Mouse (Mus musculus) midbrain, embryonic 14.5 days (tissue): ENCODE results near the gene Chrdl2. TPM values are rescaled to one million over a fixed set of nuclear protein-coding genes. Genes with fewer than 3 reads are reported as not detected.

Source experiments
- ATAC-seq: fragments of 200-750 bp; cut with Nextera tagmentation; 2 replicates; pipeline ENCODE4 v1.8.0; 2017; ENCODE audit warnings: moderate number of reproducible peaks, moderate library complexity; ENCODE audit not compliant: low FRiP score, low TSS enrichment
- DNase-seq: peaks from one replicate; pipeline ENCODE4 v3.0.0-alpha.2; 2015
- H3K27ac ChIP-seq: fragments of 300-500 bp; sonication (generic); replicated peaks from 2 replicates; pipeline ENCODE4 v1.5.1; 2014; ENCODE audit warnings: mild to moderate bottlenecking, low read depth, low read length, moderate library complexity
- H3K27me3 ChIP-seq: fragments of 300-500 bp; sonication (generic); 2 replicates; pipeline ENCODE4 v1.6.1; 2014; ENCODE audit warnings: low read length, control low read depth, mixed read lengths; ENCODE audit not compliant: control insufficient read depth, insufficient read depth
- H3K36me3 ChIP-seq: fragments of 300-500 bp; sonication (generic); 2 replicates; pipeline ENCODE4 v1.6.1; 2014; ENCODE audit warnings: low read length, control low read depth; ENCODE audit not compliant: control insufficient read depth, insufficient read depth
- H3K4me1 ChIP-seq: fragments of 300-500 bp; sonication (generic); 2 replicates; pipeline ENCODE4 v1.6.1; 2014; ENCODE audit warnings: mild to moderate bottlenecking, antibody characterized with exemption, low read length, control low read depth; ENCODE audit not compliant: control insufficient read depth, insufficient read depth
- H3K4me2 ChIP-seq: fragments of 300-500 bp; sonication (generic); 2 replicates; pipeline ENCODE4 v1.6.1; 2014; ENCODE audit warnings: mild to moderate bottlenecking, low read length, moderate library complexity
- H3K4me3 ChIP-seq: fragments of 300-500 bp; sonication (generic); replicated peaks from 2 replicates; pipeline ENCODE4 v1.5.1; 2014; ENCODE audit warnings: low read depth, low read length
- H3K9ac ChIP-seq: fragments of 300-500 bp; sonication (generic); replicated peaks from 2 replicates; pipeline ENCODE4 v1.6.1; 2014; ENCODE audit warnings: mild to moderate bottlenecking, low read length, moderate library complexity
- H3K9me3 ChIP-seq: fragments of 300-500 bp; sonication (generic); 2 replicates; pipeline ENCODE4 v1.6.1; 2016; ENCODE audit warnings: low read length, control low read depth, mixed read lengths; ENCODE audit not compliant: control insufficient read depth
- WGBS: fragments of 180-500 bp; shearing (Covaris S2); extraction: QIAGEN DNeasy Blood & Tissue Kit; methylation state at CpG from one replicate; pipeline ENCODE4 v1.1.7; 2014; 5-methylcytosine and 5-hydroxymethylcytosine counted together
- polyA plus RNA-seq: library from polyadenylated mRNA; unstranded; fragments of >200 nt; fragmentation: Nextera tagmentation; extraction: Ambion mirVana; gene quantifications from 2 replicates; pipeline ENCODE4 v1.2.1, GENCODE M21; 2014

Gene Chrdl2
- polyA plus RNA-seq, 1 experiment from 2014 or later: not detected

DNA sequence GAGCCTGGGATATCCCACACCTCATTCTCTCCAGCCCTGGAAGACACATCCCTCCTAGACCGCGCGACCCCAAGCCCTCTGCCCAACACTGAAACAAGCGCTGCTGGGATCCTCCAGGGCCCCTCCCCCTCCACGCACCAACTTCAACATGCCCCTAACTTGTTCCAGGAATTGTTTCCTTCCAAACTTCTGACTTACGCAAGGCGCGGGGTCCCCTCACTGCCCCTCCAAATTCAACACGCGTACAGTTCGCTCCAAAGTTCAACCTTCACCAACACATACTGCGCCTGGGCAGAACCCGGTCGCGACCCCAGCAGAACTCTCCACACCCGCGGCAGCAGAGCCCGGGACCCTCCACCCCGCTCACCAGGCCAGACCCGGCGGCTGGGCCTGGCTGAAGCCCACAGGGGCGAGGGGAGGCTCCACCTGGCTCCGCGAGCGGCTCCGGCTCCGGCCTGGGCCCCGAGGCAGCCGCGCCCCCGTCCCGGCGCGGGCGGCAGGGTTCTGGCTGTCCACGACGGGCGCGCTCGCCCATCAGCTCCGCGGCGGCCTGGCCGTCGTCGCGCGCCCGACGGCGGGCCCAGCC is 26.3 kb upstream of the Chrdl2 start:
- Histone ChIP-seq H3K36me3 (no peaks in the 10 kb centered on the region), H3K27ac (peak overlapping the region; percentile 97), H3K4me2 (peak overlapping the region; percentile 81), H3K4me1 (peaks cover 17% of the 10 kb centered on the region), H3K9me3 (no peaks in the 10 kb centered on the region), H3K9ac (peak overlapping the region; percentile 95), H3K4me3 (peak overlapping the region; percentile 91), H3K27me3 (no peaks in the 10 kb centered on the region)
- peak; percentile 73 for ATAC-seq
- WGBS: 0% methylated on average over 49 of the region's 51 CpGs
- DNase-seq: peak; percentile 69

DNA sequence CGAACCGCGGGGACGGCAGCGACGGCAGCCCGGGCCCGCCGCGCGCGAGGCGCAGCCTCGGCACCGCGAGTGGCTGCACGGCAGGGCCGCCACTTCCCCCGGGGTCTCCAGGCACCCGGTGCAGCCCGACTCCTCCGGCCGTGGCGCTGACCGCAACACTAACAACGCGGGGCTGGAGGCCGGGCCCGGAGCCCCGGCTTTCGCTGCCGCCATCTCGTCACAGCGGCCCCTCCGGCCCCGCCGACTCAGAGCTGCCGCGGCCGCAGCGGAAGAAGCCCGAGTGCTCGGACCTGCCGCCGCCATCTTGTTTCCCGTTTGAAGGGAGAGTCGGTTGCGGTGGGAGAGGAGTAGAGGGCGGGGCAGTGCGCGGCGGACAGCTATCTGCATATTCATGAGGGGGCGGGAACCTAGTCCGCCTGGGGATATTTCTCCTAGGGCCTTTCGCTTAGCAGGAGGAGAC is 25.8 kb upstream of the Chrdl2 start, which contains the start of gene Rnf169:
TSS of gene Rnf169 (minus strand) at position 317 of the 460 bp plus-strand sequence.
- ATAC-seq (peak; percentile 96), DNase-seq (peak; percentile 96)
- Histone ChIP-seq H3K36me3 (no peaks in the 10 kb centered on the region), H3K4me2 (peak within 1 kb of the TSS; percentile 81), H3K9me3 (no peaks in the 10 kb centered on the region), H3K27me3 (no peaks in the 10 kb centered on the region), H3K9ac (peak within 1 kb of the TSS; percentile 95), H3K4me3 (peak within 1 kb of the TSS; percentile 91), H3K27ac (peak within 1 kb of the TSS; percentile 97), H3K4me1 (peaks cover 16% of the 10 kb centered on the region)
- under 1% methylated on average over 55 of the region's 55 CpGs for WGBS

DNA sequence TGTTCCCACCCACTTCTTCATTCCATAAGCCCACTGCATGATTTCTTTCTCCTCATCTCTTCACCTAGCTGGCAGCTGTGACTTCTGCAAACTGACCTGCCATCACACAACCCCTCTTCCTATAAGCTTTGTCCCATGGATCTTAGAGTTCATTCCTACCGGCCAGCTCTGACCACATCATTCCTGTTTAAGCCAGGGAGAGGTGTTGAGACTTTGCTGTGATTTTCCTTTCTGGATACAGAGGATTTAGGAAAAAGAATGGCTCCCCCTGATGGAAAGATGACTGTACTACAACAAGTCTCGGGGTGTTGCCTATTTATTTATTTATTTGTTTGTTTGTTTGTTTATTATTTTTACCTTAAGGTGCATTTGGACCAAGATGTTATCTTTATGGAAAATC is 24.7 kb upstream of the Chrdl2 start:
- no peak for ATAC-seq
- H3K4me1 ChIP-seq: peaks cover 16% of the 10 kb centered on the region
- no peaks in the 10 kb centered on the region for H3K27me3 ChIP-seq
- H3K9me3 ChIP-seq: no peaks in the 10 kb centered on the region
- H3K4me2 ChIP-seq: no peak overlapping the region
- 5% methylated on average over 2 of the region's 2 CpGs for WGBS
- no peak overlapping the region for H3K9ac ChIP-seq
- no peaks in the 10 kb centered on the region for H3K36me3 ChIP-seq
- DNase-seq: peak; percentile 85
- H3K4me3 ChIP-seq: no peak overlapping the region
- peak overlapping the region; percentile 39; the same call in 1 of the 2 replicates for H3K27ac ChIP-seq

DNA sequence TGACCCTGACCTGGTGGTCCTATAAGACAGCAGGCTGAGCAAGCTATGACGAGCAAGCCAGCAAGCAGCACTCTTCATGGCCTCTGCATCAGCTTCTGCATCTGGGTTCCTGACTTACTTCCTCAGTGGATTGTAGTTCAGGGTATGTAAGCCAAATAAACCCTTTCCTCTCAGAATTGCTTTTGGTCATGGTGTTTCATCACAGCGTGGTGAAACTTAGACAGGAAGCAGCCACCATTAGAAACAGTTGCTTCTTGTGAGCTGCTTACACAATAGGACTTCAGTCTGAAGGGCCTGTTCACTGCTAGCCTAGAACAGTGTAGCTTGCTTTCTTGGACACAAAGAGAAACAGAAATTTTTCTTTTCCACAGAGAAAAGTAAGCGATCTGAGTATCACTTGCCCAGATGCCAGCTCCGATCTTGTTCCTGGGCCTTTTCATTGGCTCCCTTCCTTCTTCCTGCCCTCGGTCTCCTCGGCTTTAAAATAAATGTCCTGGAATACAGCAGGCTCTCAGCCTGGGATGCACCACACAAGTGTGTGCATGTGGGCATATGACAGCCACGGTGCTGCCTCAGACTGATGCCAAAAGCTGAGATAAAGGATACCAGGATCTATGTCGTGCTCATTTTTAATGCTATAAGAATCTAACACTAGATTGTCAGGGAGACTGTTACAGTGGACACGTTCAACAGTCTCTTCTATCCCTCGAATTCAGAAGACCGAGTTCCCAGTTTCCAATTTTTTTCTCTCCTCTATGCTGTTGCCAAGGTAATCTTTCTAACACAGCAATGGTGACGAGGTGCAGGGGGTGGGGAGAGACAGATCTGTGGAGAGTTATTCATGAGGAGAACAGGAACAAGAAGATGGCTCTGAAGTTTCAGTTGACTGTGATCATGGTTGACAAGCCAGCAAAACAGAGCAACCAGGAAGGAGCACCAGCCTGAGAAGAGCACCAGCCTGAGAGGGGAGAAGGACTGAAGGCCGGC is 23.4 kb upstream of the Chrdl2 start:
- ATAC-seq: no peak
- no peak overlapping the region for H3K9ac ChIP-seq
- no peaks in the 10 kb centered on the region for H3K9me3 ChIP-seq
- WGBS: 84% methylated on average over 13 of the region's 13 CpGs
- no peaks in the 10 kb centered on the region for H3K36me3 ChIP-seq
- no peak overlapping the region for H3K27ac ChIP-seq
- H3K4me1 ChIP-seq: peaks cover 16% of the 10 kb centered on the region
- H3K4me2 ChIP-seq: no peak overlapping the region
- no peaks in the 10 kb centered on the region for H3K27me3 ChIP-seq
- H3K4me3 ChIP-seq: no peak overlapping the region
- DNase-seq: no peak

DNA sequence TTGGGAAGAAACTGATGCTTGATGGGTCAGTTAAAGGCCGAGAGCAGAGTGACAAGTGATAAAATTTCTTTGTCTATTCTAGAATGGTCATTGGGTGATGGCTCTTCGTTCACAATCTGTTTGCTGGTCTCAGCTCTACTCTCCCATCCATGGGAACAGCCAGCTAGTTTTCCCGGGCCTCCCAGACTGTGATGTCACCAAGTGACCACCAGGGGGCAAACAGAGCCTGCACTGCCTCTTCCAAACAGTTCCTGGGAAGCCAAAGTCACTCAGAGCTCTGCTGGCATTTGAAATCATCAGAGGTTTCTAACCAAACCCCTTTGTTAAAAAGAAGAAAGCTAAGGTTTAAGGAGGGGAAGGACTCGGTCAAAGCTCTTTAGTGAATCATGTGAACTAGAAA is 17.2 kb upstream of the Chrdl2 start:
- H3K4me2 ChIP-seq: no peak overlapping the region
- WGBS: 8% methylated on average over 4 of the region's 4 CpGs
- H3K9me3 ChIP-seq: no peaks in the 10 kb centered on the region
- H3K36me3 ChIP-seq: no peaks in the 10 kb centered on the region
- peak; percentile 91 for DNase-seq
- H3K9ac ChIP-seq: no peak overlapping the region
- no peaks in the 10 kb centered on the region for H3K4me1 ChIP-seq
- H3K27me3 ChIP-seq: no peaks in the 10 kb centered on the region
- no peak for ATAC-seq
- H3K4me3 ChIP-seq: no peak overlapping the region
- H3K27ac ChIP-seq: no peak overlapping the region

DNA sequence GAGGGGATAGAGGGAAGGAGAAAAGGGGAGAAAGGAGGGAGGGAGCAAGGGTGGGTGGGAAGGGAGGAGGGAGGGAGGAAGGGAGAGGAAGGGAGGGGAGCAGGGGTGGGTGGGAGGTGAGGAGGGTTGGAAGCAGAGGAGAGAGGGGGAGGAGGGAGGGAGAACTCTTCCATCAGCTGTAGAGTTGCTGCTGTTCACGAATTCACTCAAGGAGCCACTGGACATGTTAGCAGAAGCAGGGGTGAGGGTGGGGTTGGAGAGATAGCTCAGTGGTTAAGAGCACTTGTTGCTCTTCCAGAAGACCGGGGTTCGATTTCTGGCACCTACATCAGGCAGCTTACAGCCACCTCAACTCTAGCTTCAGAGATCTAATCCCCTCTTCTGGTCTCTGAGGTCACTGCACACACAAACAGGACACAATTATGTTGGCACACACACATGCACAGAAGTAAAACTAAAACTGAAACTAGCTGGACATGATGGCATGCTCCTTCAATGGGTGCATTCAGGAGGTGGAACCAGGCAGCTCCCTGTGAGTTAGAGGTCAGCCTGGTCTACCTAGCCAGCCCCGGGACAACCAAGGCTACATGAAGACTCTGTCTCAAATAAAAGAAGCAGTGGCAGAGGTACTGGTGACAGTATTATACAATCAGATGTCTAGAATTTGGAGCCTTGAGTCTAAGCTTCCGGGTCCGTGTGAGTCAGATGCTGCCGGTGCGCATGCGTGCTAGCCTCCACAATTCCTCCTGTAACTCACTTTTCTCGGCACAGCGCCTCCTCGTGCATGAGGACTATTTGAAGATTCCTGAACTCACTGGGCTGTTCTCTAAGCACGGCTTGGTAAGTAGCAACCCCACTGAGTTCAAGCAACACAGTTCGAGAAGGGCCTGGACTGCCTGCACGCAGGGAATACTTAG is 15.9 kb upstream of the Chrdl2 start:
- 62% methylated on average over 15 of the region's 15 CpGs for WGBS
- peak overlapping the region; percentile 22; the same call in 1 of the 2 replicates for H3K4me2 ChIP-seq
- no peak overlapping the region for H3K27ac ChIP-seq
- H3K36me3 ChIP-seq: no peaks in the 10 kb centered on the region
- H3K4me3 ChIP-seq: no peak overlapping the region
- DNase-seq (peak; percentile 63), ATAC-seq (no peak)
- H3K4me1 ChIP-seq: no peaks in the 10 kb centered on the region
- H3K27me3 ChIP-seq: no peaks in the 10 kb centered on the region
- H3K9me3 ChIP-seq: no peaks in the 10 kb centered on the region
- H3K9ac ChIP-seq: no peak overlapping the region

DNA sequence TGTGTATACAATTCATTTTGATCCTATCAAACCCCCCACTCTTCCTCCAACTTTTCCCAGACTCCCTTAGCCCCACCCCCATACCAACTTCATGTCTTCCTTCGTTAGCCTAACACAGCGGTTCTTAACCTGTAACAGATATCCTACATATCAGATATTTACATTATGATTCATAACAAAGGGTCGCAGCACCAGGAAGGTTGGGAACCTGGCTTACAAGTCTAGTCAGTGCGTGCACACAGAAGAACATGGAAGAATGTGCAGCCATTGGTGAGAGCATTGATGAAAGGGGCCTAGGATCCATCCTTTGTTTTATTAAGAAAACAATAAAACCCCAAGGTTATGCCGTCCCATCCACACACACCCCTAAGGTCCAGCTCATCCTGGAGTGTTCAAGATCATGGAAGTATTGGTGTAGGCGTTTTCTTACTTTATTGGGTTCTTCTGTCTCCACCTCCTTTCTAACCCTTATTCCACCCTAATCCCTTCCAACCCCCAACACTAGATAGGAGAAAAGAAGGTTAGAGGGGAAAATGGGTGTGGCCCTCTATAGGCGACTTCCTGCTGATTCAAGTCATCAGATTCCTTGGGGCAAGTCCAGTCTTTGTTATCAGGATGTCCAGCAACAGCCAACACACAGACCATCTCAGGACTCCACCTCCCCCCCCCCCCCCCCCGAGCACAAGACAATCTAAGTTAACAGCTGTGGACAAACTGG is 14.8 kb upstream of the Chrdl2 start:
- DNase-seq: no peak
- H3K4me3 ChIP-seq: no peak overlapping the region
- H3K36me3 ChIP-seq: no peaks in the 10 kb centered on the region
- no peak overlapping the region for H3K27ac ChIP-seq
- WGBS: 80% methylated on average over 8 of the region's 8 CpGs
- no peak overlapping the region for H3K4me2 ChIP-seq
- H3K4me1 ChIP-seq: no peaks in the 10 kb centered on the region
- no peaks in the 10 kb centered on the region for H3K9me3 ChIP-seq
- H3K9ac ChIP-seq: no peak overlapping the region
- ATAC-seq: no peak
- H3K27me3 ChIP-seq: no peaks in the 10 kb centered on the region

DNA sequence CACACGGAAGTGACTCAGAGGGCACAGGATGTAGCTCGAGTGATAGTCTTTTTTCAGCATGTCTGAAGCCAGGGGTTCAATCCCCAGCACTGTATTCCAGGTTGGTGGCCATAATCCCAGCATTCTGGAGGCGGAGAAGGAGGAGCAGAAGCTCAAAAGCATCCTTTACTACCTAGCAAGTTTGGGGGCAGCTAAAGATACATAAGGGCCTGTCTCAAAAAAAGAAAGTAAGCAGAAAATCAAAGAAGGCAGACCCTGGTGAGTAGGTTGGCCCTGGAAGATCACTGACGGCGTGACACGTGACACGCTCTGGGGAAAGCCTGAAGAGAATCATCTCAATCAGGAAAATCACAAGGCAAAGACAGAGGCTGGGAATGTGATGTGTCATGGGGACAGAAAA is 12.8 kb upstream of the Chrdl2 start:
- Histone ChIP-seq H3K9ac (no peak overlapping the region), H3K36me3 (no peaks in the 10 kb centered on the region), H3K4me2 (no peak overlapping the region), H3K4me3 (no peak overlapping the region), H3K9me3 (no peaks in the 10 kb centered on the region), H3K27me3 (no peaks in the 10 kb centered on the region), H3K27ac (no peak overlapping the region), H3K4me1 (no peaks in the 10 kb centered on the region)
- ATAC-seq (no peak), DNase-seq (no peak)
- WGBS: 92% methylated on average over 7 of the region's 7 CpGs
